Comparison of ENCODE assay signal across 8 mouse cellular contexts in genomic region chr19:6921647-6922567, GRCm38 (mm10). TPM values are rescaled to one million over a fixed set of nuclear protein-coding genes. Genes with fewer than 3 reads are reported as not detected.
DNase-seq lines count a peak whose midpoint lies in the region; ATAC-seq and TF ChIP-seq lines count a peak whose summit lies in the region.

Esrra (minus strand) TSS chr19:6921813.

- ATAC-seq in kidney, embryonic 14.5 days (ENCODE audit: low FRiP score, low TSS enrichment) = peak; percentile 93
- ATAC-seq in limb, embryonic 15.5 days (ENCODE audit: insufficient number of reproducible peaks, low FRiP score, low TSS enrichment, low read depth) = peak; percentile 96

- peak within 1 kb of the TSS; percentile 91 for H3K4me2 ChIP-seq in kidney, embryonic 14.5 days (replicated peaks; ENCODE audit: low read depth, low read length)
- peak within 1 kb of the TSS; percentile 89 for H3K4me2 ChIP-seq in limb, embryonic 15.5 days

- H3K4me1 ChIP-seq in bone marrow macrophage, adult 2 months (ENCODE audit: control insufficient read depth, insufficient read depth, low read length) = peaks cover 18% of the 10 kb centered on the region
- H3K4me1 ChIP-seq in embryonic fibroblast, embryonic 13.5 days (ENCODE audit: control insufficient read depth, insufficient read depth, low read length) = peaks cover 11% of the 10 kb centered on the region; the same call in 1 of the 2 replicates
- peaks cover 18% of the 10 kb centered on the region for H3K4me1 ChIP-seq in kidney, embryonic 14.5 days (ENCODE audit: control insufficient read depth, insufficient read depth, low read length)
- H3K4me1 ChIP-seq in limb, embryonic 15.5 days = peaks cover 39% of the 10 kb centered on the region

- no peak for TF ChIP-seq CTCF in bone marrow macrophage, adult 2 months (IDR thresholded peaks at IDR 0.05; ENCODE audit: low read depth, low read length)
- TF ChIP-seq CTCF in embryonic fibroblast, embryonic 13.5 days (IDR thresholded peaks at IDR 0.05; ENCODE audit: borderline replicate concordance, insufficient read depth, low read length) = no peak

- WGBS in kidney, embryonic 14.5 days = under 1% methylated on average over 63 of the region's 66 CpGs
- under 1% methylated on average over 58 of the region's 66 CpGs for WGBS in limb, embryonic 15.5 days

- TF ChIP-seq POLR2A in bone marrow macrophage, adult 2 months (IDR thresholded peaks at IDR 0.05; ENCODE audit: borderline replicate concordance, low read depth, low read length) = no peak
- TF ChIP-seq POLR2A in embryonic fibroblast, embryonic 13.5 days (IDR thresholded peaks at IDR 0.05; ENCODE audit: low read depth, low read length) = peak; percentile 33

- peaks cover 35% of the 10 kb centered on the region for H3K27me3 ChIP-seq in kidney, embryonic 14.5 days (ENCODE audit: control insufficient read depth, insufficient read depth, low read length)
- peaks cover 44% of the 10 kb centered on the region for H3K27me3 ChIP-seq in limb, embryonic 15.5 days

- no peaks in the 10 kb centered on the region; the same call in 1 of the 2 replicates for H3K36me3 ChIP-seq in kidney, embryonic 14.5 days (ENCODE audit: control insufficient read depth, insufficient read depth, low read length)
- peaks cover 8% of the 10 kb centered on the region; the same call in 1 of the 2 replicates for H3K36me3 ChIP-seq in limb, embryonic 15.5 days

- peak; percentile 100 for DNase-seq in A20 (ENCODE audit: low read depth, low spot score)
- DNase-seq in heart, adult 9 months (ENCODE audit: low spot score in 2 of 2) = peak; percentile 100
- peak; percentile 100 for DNase-seq in monocyte, adult 2 months (ENCODE audit: low read depth in 1 of 2, low spot score in 2 of 2)
- DNase-seq in spleen, postnatal 36 days (ENCODE audit: low spot score in 2 of 2) = peak; percentile 100

- peak within 1 kb of the TSS; percentile 88 for H3K4me3 ChIP-seq in bone marrow macrophage, adult 2 months (ENCODE audit: insufficient read depth, low read length)
- H3K4me3 ChIP-seq in embryonic fibroblast, embryonic 13.5 days (ENCODE audit: insufficient read depth, low read length) = peak within 1 kb of the TSS; percentile 84
- peak within 1 kb of the TSS; percentile 73 for H3K4me3 ChIP-seq in kidney, embryonic 14.5 days (ENCODE audit: low read length)
- peak within 1 kb of the TSS; percentile 86 for H3K4me3 ChIP-seq in limb, embryonic 15.5 days

- peak within 1 kb of the TSS; percentile 81 for H3K27ac ChIP-seq in bone marrow macrophage, adult 2 months (ENCODE audit: insufficient read depth, low read depth, low read length)
- H3K27ac ChIP-seq in embryonic fibroblast, embryonic 13.5 days (ENCODE audit: insufficient read depth, low read length) = peak within 1 kb of the TSS; percentile 37
- peak within 1 kb of the TSS; percentile 71 for H3K27ac ChIP-seq in kidney, embryonic 14.5 days (ENCODE audit: low read depth, low read length)
- H3K27ac ChIP-seq in limb, embryonic 15.5 days = peak within 1 kb of the TSS; percentile 78

- H3K9ac ChIP-seq in kidney, embryonic 14.5 days (ENCODE audit: low read depth, low read length) = peak within 1 kb of the TSS; percentile 85
- peak within 1 kb of the TSS; percentile 69 for H3K9ac ChIP-seq in limb, embryonic 15.5 days

- peaks cover 4% of the 10 kb centered on the region; the same call in 1 of the 2 replicates for H3K9me3 ChIP-seq in kidney, embryonic 14.5 days (ENCODE audit: control insufficient read depth, low read length)
- no peaks in the 10 kb centered on the region for H3K9me3 ChIP-seq in limb, embryonic 15.5 days

RNA-seq across cellular contexts. Expression of gene Esrra, which starts in this region (rescaled TPM):
- polyA plus RNA-seq in bone marrow macrophage, adult 2 months (2012; ENCODE audit: insufficient read depth, insufficient read length, missing spikeins) = 35.3 and 41.6 TPM in 2 replicates
- polyA plus RNA-seq in embryonic fibroblast, embryonic 13.5 days (2011; ENCODE audit: insufficient read length, low read depth, missing spikeins) = 18.6 and 19.7 TPM in 2 replicates
- 5.2 and 9.0 TPM in 2 replicates for polyA plus RNA-seq in kidney, embryonic 14.5 days (2014; fragmentation: Nextera tagmentation; extraction: Ambion mirVana)
- polyA plus RNA-seq in limb, embryonic 15.5 days (2015; fragmentation: Nextera tagmentation; extraction: Ambion mirVana) = 11.1 and 11.4 TPM in 2 replicates

Comparison
In these comparisons a context has a peak if more than half of its experiments do, and no peak if none do; other contexts are left out.
1. Peak in every context shown above with its lines: DNase-seq, ATAC-seq, H3K4me3 ChIP-seq and H3K27ac ChIP-seq.